Mouse (Mus musculus): ENCODE results near the gene Abca12. TPM values are rescaled to one million over a fixed set of nuclear protein-coding genes. Genes with fewer than 3 reads are reported as not detected.

The Abca12 gene
- total and polyA plus RNA-seq, 3 experiments: 0.68 to 5.2 (median 3.2) TPM

DNA sequence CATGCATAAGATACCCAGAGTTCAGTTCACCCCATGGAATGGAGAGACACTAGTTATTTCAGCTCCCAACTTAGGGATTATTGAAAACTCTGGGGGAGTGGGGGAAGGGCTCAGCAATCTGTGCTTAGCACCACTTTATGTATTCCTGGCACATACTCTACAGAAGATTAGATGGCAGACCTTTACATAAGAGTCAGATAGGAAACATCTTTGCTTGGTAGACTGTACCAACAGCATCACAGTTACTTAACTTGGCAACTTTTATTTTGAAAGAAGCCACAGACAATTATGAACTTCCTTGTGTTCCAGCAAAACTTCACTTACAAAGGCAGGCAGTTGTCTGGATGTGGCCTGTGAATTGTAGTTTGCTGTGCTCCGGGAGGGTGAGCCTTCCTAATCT, 46.9 kb downstream of the Abca12 start:
- Histone ChIP-seq H3K4me1 (ENCODE audit: control insufficient read depth, insufficient read depth, low read length) (no peaks in the 10 kb centered on the region), H3K79me2 (replicated peaks; ENCODE audit: control insufficient read depth, insufficient read depth, low read length) (no peaks in the 10 kb centered on the region), H3K27ac (no peak overlapping the region), H3K27me3 (ENCODE audit: control insufficient read depth, insufficient read depth, low read length) (no peaks in the 10 kb centered on the region), H3K4me3 (no peak overlapping the region), H3K36me3 (ENCODE audit: control insufficient read depth, insufficient read depth, low read length) (no peaks in the 10 kb centered on the region), H3K9ac (ENCODE audit: low read depth, low read length) (no peak overlapping the region)
- no peak for DNase-seq
- TF ChIP-seq POLR2A (IDR thresholded peaks at IDR 0.05; ENCODE audit: insufficient read depth, low read depth, low read length) (no peak), CTCF (IDR thresholded peaks at IDR 0.05) (no peak), EP300 (IDR thresholded peaks at IDR 0.05; ENCODE audit: insufficient read depth, low read depth, low read length) (no peak)
- 44% methylated on average over 1 of the region's 1 CpGs for WGBS
- intact Hi-C loops (cut with DNase I): no loop called here

DNA sequence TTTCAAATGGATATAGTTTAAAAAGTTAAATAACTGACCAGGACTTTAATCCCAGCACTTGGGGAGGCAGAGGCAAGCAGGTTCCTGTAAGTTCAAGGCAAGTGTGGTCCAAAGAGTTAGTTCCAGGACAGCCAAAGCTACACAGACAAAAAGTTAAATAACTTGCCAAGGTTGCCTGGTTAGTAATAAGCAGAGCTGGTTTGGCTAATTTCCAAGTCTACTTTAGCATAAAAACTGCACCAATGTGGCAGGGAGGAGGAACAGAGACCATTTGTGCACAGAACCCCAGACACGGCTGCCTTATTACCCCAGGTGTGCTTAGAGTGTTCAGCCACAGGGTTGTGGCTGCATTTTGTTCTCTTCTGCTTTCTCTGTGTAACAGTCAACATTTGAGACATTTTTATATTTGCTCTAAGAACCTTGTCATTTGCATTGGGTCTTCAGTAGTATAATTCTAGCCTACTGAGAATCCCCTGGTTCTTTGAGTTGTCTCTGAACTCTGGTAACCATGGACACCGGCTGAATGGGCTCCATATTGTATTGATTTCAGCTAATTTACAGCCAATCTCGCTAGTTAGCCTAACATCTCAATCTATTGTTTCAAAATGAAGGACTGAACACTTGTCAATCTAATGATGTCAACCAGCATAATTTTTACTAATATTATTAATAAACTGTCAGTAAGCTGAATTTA, 71.7 kb downstream of the Abca12 start:
- 84% methylated on average over 3 of the region's 3 CpGs for WGBS
- no peak overlapping the region for H3K9ac ChIP-seq (ENCODE audit: low read depth, low read length)
- no peaks in the 10 kb centered on the region for H3K79me2 ChIP-seq (replicated peaks; ENCODE audit: control insufficient read depth, insufficient read depth, low read length)

DNA sequence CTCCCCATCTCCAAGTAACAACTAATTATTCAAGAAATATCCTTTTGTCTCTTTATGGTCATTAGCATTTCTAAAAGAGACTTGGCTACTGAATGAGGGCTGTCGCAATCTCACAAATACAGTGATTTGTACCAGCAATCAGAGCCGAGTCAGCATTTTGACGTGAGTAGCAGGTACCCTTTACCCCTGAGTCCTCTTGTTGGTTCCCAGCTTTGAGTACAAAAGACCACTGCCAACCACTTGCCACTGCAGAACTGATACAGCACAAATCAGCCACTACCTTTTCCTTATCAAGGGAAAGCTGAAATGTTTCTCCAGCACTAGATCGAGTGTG, 72.5 kb downstream of the Abca12 start:
- H3K79me2 ChIP-seq (replicated peaks; ENCODE audit: control insufficient read depth, insufficient read depth, low read length): no peaks in the 10 kb centered on the region
- H3K27ac ChIP-seq: no peak overlapping the region
- no peaks in the 10 kb centered on the region; the same call in 1 of the 2 replicates for H3K4me1 ChIP-seq (ENCODE audit: control insufficient read depth, insufficient read depth, low read length)
- WGBS: 72% methylated on average over 4 of the region's 4 CpGs
- intact Hi-C loops (cut with DNase I): no loop called here
- H3K27me3 ChIP-seq (ENCODE audit: control insufficient read depth, insufficient read depth, low read length): no peaks in the 10 kb centered on the region
- TF ChIP-seq CTCF (IDR thresholded peaks at IDR 0.05): no peak
- no peak for TF ChIP-seq EP300 (IDR thresholded peaks at IDR 0.05; ENCODE audit: insufficient read depth, low read depth, low read length)
- TF ChIP-seq POLR2A (IDR thresholded peaks at IDR 0.05; ENCODE audit: insufficient read depth, low read depth, low read length): no peak
- DNase-seq: no peak
- no peaks in the 10 kb centered on the region for H3K36me3 ChIP-seq (ENCODE audit: control insufficient read depth, insufficient read depth, low read length)
- no peak overlapping the region for H3K9ac ChIP-seq (ENCODE audit: low read depth, low read length)
- H3K4me3 ChIP-seq: no peak overlapping the region

More for the DNA sequence above, 71.7 kb downstream of the Abca12 start:
- no peak overlapping the region for H3K27ac ChIP-seq
- DNase-seq: no peak
- no peaks in the 10 kb centered on the region for H3K36me3 ChIP-seq (ENCODE audit: control insufficient read depth, insufficient read depth, low read length)
- H3K4me3 ChIP-seq: no peak overlapping the region
- no peaks in the 10 kb centered on the region; the same call in 1 of the 2 replicates for H3K4me1 ChIP-seq (ENCODE audit: control insufficient read depth, insufficient read depth, low read length)
- no peaks in the 10 kb centered on the region for H3K27me3 ChIP-seq (ENCODE audit: control insufficient read depth, insufficient read depth, low read length)
- intact Hi-C loops (cut with DNase I): no loop called here
- TF ChIP-seq POLR2A (IDR thresholded peaks at IDR 0.05; ENCODE audit: insufficient read depth, low read depth, low read length) (no peak), CTCF (IDR thresholded peaks at IDR 0.05) (no peak), EP300 (IDR thresholded peaks at IDR 0.05; ENCODE audit: insufficient read depth, low read depth, low read length) (no peak)

DNA sequence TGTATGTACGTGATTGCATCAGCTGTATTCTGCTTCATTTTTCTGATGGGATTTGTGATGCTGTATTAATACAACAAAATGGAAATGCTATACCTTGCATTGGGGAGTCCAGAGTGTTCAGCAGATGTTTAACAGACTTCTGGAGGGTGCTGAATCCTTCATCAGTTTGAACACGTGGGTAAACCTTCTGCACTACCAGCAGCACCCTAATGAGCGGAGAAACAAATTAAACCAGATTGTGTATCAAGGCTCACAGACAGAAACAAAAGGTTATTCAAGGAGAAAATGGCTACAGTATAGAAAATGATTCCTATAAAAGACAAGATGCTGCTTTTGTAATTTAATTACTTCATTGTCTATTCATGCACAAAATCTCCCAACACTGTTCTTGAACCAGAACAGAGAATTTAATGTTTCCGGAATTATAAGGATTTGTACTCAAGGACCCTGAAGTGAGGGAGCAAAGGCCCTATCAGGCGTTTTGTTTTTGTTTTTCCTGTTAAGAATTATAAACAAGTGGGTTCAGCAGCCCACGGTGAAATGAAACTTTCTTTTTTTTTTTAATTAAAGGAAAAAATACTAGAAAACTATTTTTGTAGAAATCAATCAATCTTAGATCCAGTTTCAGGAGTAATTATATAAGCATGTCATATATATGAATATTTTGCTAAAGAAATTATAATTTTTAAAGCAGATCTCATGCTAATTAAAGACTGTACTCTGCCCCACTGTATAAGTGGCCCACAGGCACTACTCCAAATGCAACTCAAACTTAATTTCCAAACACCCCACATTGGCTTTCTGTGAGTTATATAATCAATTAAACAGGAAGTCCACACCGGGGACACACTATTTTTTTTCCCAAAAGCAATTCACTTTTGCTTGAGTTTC, 73.1 kb downstream of the Abca12 start:
- DNase-seq: no peak
- Histone ChIP-seq H3K79me2 (replicated peaks; ENCODE audit: control insufficient read depth, insufficient read depth, low read length) (no peaks in the 10 kb centered on the region), H3K4me3 (no peak overlapping the region), H3K36me3 (ENCODE audit: control insufficient read depth, insufficient read depth, low read length) (no peaks in the 10 kb centered on the region), H3K27me3 (ENCODE audit: control insufficient read depth, insufficient read depth, low read length) (no peaks in the 10 kb centered on the region), H3K27ac (no peak overlapping the region), H3K9ac (ENCODE audit: low read depth, low read length) (no peak overlapping the region), H3K4me1 (ENCODE audit: control insufficient read depth, insufficient read depth, low read length) (no peaks in the 10 kb centered on the region; the same call in 1 of the 2 replicates)
- WGBS: 78% methylated on average over 7 of the region's 7 CpGs
- TF ChIP-seq EP300 (IDR thresholded peaks at IDR 0.05; ENCODE audit: insufficient read depth, low read depth, low read length) (no peak), POLR2A (IDR thresholded peaks at IDR 0.05; ENCODE audit: insufficient read depth, low read depth, low read length) (no peak), CTCF (IDR thresholded peaks at IDR 0.05) (no peak)
- intact Hi-C loops (cut with DNase I): no loop called here

DNA sequence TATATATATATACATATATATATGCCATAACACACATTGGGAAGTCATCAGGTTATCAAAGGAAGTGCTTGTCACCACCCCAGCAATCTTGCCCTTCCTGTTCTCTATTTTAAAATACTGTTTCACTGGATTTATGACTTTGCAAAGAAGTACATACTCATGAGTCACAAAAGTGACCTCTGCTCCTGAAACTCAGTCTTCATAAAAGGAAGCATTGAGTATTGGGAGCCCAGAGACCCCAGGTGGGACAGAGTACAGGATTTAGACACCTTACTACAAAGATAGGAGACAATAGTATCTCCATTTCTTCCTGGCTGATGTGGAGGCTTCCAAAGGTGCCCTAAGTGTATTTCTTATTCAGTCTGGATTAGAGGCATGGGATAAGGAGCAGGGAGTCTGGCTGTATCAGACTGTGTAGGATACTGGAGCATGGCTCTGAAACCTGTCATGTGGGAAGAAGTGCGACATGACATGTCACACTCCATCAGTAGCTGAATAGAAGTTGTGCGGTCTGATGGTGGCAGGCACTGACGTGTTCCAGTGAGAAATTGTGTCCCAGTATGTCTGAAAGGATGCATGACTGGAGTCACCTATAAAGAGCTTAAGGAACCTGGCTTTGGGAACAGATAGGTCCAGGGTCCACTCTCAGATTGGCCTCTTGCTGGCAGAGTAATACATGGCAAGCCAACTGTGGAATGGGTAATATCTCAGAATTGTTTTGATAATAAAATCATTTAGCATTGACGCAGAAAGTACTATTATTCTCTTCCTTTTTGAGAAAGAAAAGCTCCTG, 76.0 kb downstream of the Abca12 start:
- no peak for DNase-seq
- Histone ChIP-seq H3K4me3 (no peak overlapping the region), H3K27ac (no peak overlapping the region), H3K27me3 (ENCODE audit: control insufficient read depth, insufficient read depth, low read length) (no peaks in the 10 kb centered on the region), H3K9ac (ENCODE audit: low read depth, low read length) (no peak overlapping the region), H3K79me2 (replicated peaks; ENCODE audit: control insufficient read depth, insufficient read depth, low read length) (no peaks in the 10 kb centered on the region), H3K4me1 (ENCODE audit: control insufficient read depth, insufficient read depth, low read length) (no peaks in the 10 kb centered on the region; the same call in 1 of the 2 replicates), H3K36me3 (ENCODE audit: control insufficient read depth, insufficient read depth, low read length) (no peaks in the 10 kb centered on the region)
- 52% methylated on average over 4 of the region's 4 CpGs for WGBS
- TF ChIP-seq POLR2A (IDR thresholded peaks at IDR 0.05; ENCODE audit: insufficient read depth, low read depth, low read length) (no peak), CTCF (IDR thresholded peaks at IDR 0.05) (no peak), EP300 (IDR thresholded peaks at IDR 0.05; ENCODE audit: insufficient read depth, low read depth, low read length) (no peak)
- intact Hi-C loops (cut with DNase I): no loop called here

Data from heart, adult 2 months (tissue).